Mouse (Mus musculus) lung, embryonic 14.5 days (tissue): Measurements from ENCODE around the gene Prss30. TPM values are rescaled to one million over a fixed set of nuclear protein-coding genes. Genes with fewer than 3 reads are reported as not detected.
A peak's percentile ranks its signal among the peaks of the same experiment; 100 is the strongest.

Source experiments
- ATAC-seq: fragments of 200-750 bp; cut with Nextera tagmentation; 2 replicates; pipeline ENCODE4 v1.8.0; 2017; ENCODE audit warnings: mild to moderate bottlenecking, moderate TSS enrichment, moderate library complexity; ENCODE audit not compliant: insufficient read depth
- DNase-seq: peaks from one replicate; pipeline ENCODE4 v3.0.0-alpha.2; 2015
- H3K27ac ChIP-seq: fragments of 300-500 bp; sonication (generic); 2 replicates; pipeline ENCODE4 v1.5.1; 2014; ENCODE audit warnings: low read depth, mild to moderate bottlenecking, moderate library complexity
- H3K27me3 ChIP-seq: fragments of 300-500 bp; sonication (generic); 2 replicates; pipeline ENCODE4 v1.6.1; 2014; ENCODE audit warnings: low read length, control low read depth; ENCODE audit not compliant: insufficient read depth
- H3K36me3 ChIP-seq: fragments of 300-500 bp; sonication (generic); 2 replicates; pipeline ENCODE4 v1.6.1; 2014; ENCODE audit warnings: control low read depth; ENCODE audit not compliant: insufficient read depth
- H3K4me1 ChIP-seq: fragments of 300-500 bp; sonication (generic); 2 replicates; pipeline ENCODE4 v1.6.1; 2014; ENCODE audit warnings: antibody characterized with exemption, control low read depth; ENCODE audit not compliant: insufficient read depth
- H3K4me2 ChIP-seq: fragments of 300-500 bp; sonication (generic); 2 replicates; pipeline ENCODE4 v1.6.1; 2014; ENCODE audit warnings: mild to moderate bottlenecking
- H3K4me3 ChIP-seq: fragments of 300-500 bp; sonication (generic); 2 replicates; pipeline ENCODE4 v1.5.1; 2014; ENCODE audit warnings: low read depth, low read length
- H3K9ac ChIP-seq: fragments of 300-500 bp; sonication (generic); 2 replicates; pipeline ENCODE4 v1.6.1; 2014
- H3K9me3 ChIP-seq: fragments of 300-500 bp; sonication (generic); 2 replicates; pipeline ENCODE4 v1.6.1; 2016; ENCODE audit warnings: low read depth, low read length, control low read depth
- CTCF ChIP-seq: IDR thresholded peaks from 2 replicates; pipeline ENCODE4 v1.5.1; 2016; ENCODE audit warnings: antibody characterized with exemption, low read depth
- WGBS: fragments of 180-500 bp; shearing (Covaris S2); extraction: QIAGEN DNeasy Blood & Tissue Kit; methylation state at CpG from one replicate; pipeline ENCODE4 v1.1.7; 2014; 5-methylcytosine and 5-hydroxymethylcytosine counted together
- polyA plus RNA-seq: library from polyadenylated mRNA; unstranded; fragments of >200 nt; fragmentation: Nextera tagmentation; extraction: Ambion mirVana; gene quantifications from 2 replicates; pipeline ENCODE4 v1.2.1, GENCODE M21; 2014

The Prss30 gene
- polyA plus RNA-seq, 1 experiment from 2014 or later: 0.20 TPM

GRCm38 (mm10) chr17:24009617-24010016 is 29.3 kb upstream of the Prss30 start:
- 55% methylated on average over 5 of the region's 5 CpGs for WGBS

GRCm38 (mm10) chr17:24008105-24008504 is 27.7 kb upstream of the Prss30 start:
- no peak overlapping the region for H3K4me2 ChIP-seq
- H3K36me3 ChIP-seq: no peaks in the 10 kb centered on the region
- ATAC-seq: no peak
- no peak overlapping the region for H3K9ac ChIP-seq
- H3K27me3 ChIP-seq: no peaks in the 10 kb centered on the region
- WGBS: 73% methylated on average over 4 of the region's 4 CpGs
- no peak overlapping the region for H3K27ac ChIP-seq
- no peak for TF ChIP-seq CTCF
- H3K4me3 ChIP-seq: no peak overlapping the region
- no peaks in the 10 kb centered on the region for H3K4me1 ChIP-seq
- no peak for DNase-seq
- no peaks in the 10 kb centered on the region for H3K9me3 ChIP-seq

More at GRCm38 (mm10) chr17:24009617-24010016, 29.3 kb upstream of the Prss30 start:
- DNase-seq (peak; percentile 53), ATAC-seq (no peak)
- no peak overlapping the region for H3K4me3 ChIP-seq
- peak; percentile 48 for TF ChIP-seq CTCF
- H3K27me3 ChIP-seq: no peaks in the 10 kb centered on the region
- no peak overlapping the region for H3K4me2 ChIP-seq
- no peaks in the 10 kb centered on the region for H3K4me1 ChIP-seq
- H3K27ac ChIP-seq: no peak overlapping the region
- no peaks in the 10 kb centered on the region for H3K36me3 ChIP-seq
- H3K9me3 ChIP-seq: no peaks in the 10 kb centered on the region
- no peak overlapping the region for H3K9ac ChIP-seq

GRCm38 (mm10) chr17:24007391-24007790 is 27.0 kb upstream of the Prss30 start:
- TF ChIP-seq CTCF: no peak
- no peak overlapping the region for H3K9ac ChIP-seq
- ATAC-seq (no peak), DNase-seq (no peak)
- no peak overlapping the region for H3K4me3 ChIP-seq
- no peak overlapping the region for H3K27ac ChIP-seq
- H3K4me1 ChIP-seq: no peaks in the 10 kb centered on the region
- H3K4me2 ChIP-seq: no peak overlapping the region
- H3K36me3 ChIP-seq: no peaks in the 10 kb centered on the region
- no peaks in the 10 kb centered on the region for H3K9me3 ChIP-seq
- WGBS: 68% methylated on average over 1 of the region's 1 CpGs
- no peaks in the 10 kb centered on the region for H3K27me3 ChIP-seq

- no peaks in the 10 kb centered on the region for H3K36me3 ChIP-seq
- H3K27ac ChIP-seq: no peak overlapping the region
- no peak overlapping the region for H3K4me3 ChIP-seq
- no peak overlapping the region for H3K9ac ChIP-seq
- no peak for ATAC-seq
- H3K27me3 ChIP-seq: no peaks in the 10 kb centered on the region
- H3K9me3 ChIP-seq: no peaks in the 10 kb centered on the region
- 46% methylated on average over 2 of the region's 2 CpGs for WGBS
- H3K4me2 ChIP-seq: no peak overlapping the region
- TF ChIP-seq CTCF: no peak
- H3K4me1 ChIP-seq: no peaks in the 10 kb centered on the region
- no peak for DNase-seq
These were observed 26.6 kb upstream of the Prss30 start for GRCm38 (mm10) chr17:24006930-24007329.

- WGBS: 90% methylated on average over 3 of the region's 3 CpGs
- TF ChIP-seq CTCF: no peak
- H3K9me3 ChIP-seq: no peaks in the 10 kb centered on the region
- no peak overlapping the region for H3K9ac ChIP-seq
- 0 out of 2 replicates have a peak, but pooled peaks cover 3% of the 10 kb centered on the region for H3K4me1 ChIP-seq
- ATAC-seq: no peak
- DNase-seq: no peak
- no peak overlapping the region for H3K27ac ChIP-seq
- no peaks in the 10 kb centered on the region for H3K27me3 ChIP-seq
- no peak overlapping the region for H3K4me2 ChIP-seq
- no peak overlapping the region for H3K4me3 ChIP-seq
- no peaks in the 10 kb centered on the region for H3K36me3 ChIP-seq
These were observed 24.7 kb upstream of the Prss30 start for GRCm38 (mm10) chr17:24005049-24005448.

GRCm38 (mm10) chr17:24004071-24004665 is 23.8 kb upstream of the Prss30 start:
- TF ChIP-seq CTCF: no peak
- Histone ChIP-seq H3K4me3 (no peak overlapping the region), H3K27me3 (no peaks in the 10 kb centered on the region), H3K27ac (no peak overlapping the region), H3K4me2 (no peak overlapping the region), H3K9ac (no peak overlapping the region), H3K4me1 (0 out of 2 replicates have a peak, but pooled peaks cover 3% of the 10 kb centered on the region), H3K36me3 (no peaks in the 10 kb centered on the region), H3K9me3 (no peaks in the 10 kb centered on the region)
- DNase-seq: no peak
- ATAC-seq: no peak
- 91% methylated on average over 14 of the region's 14 CpGs for WGBS

- H3K9ac ChIP-seq: no peak overlapping the region
- WGBS: 26% methylated on average over 5 of the region's 5 CpGs
- H3K9me3 ChIP-seq: no peaks in the 10 kb centered on the region
- no peaks in the 10 kb centered on the region for H3K36me3 ChIP-seq
- H3K4me1 ChIP-seq: 0 out of 2 replicates have a peak, but pooled peaks cover 3% of the 10 kb centered on the region
- peak; percentile 39; the same call in 1 of the 2 replicates for ATAC-seq
- no peak overlapping the region for H3K4me3 ChIP-seq
- H3K27ac ChIP-seq: no peak overlapping the region
- H3K27me3 ChIP-seq: no peaks in the 10 kb centered on the region
- no peak overlapping the region for H3K4me2 ChIP-seq
- peak; percentile 47 for DNase-seq
- TF ChIP-seq CTCF: no peak
These were observed 20.0 kb upstream of the Prss30 start for GRCm38 (mm10) chr17:24000404-24000803.
